Mouse (Mus musculus): ENCODE measurements around the gene Scnm1. TPM values are rescaled to one million over a fixed set of nuclear protein-coding genes. Genes with fewer than 3 reads are reported as not detected.

Gene Scnm1
- polyA plus RNA-seq, 1 experiment from 2014 or later: 83.2 TPM

- H3K9me3 ChIP-seq (ENCODE audit: control insufficient read depth, low read length): no peaks in the 10 kb centered on the region
- no peaks in the 10 kb centered on the region for H3K27me3 ChIP-seq (replicated peaks; ENCODE audit: control insufficient read depth, insufficient read depth, low read length)
- H3K36me3 ChIP-seq (ENCODE audit: control insufficient read depth, insufficient read depth, low read length): peaks cover 13% of the 10 kb centered on the region
- peaks cover 36% of the 10 kb centered on the region for H3K4me1 ChIP-seq (ENCODE audit: control insufficient read depth, insufficient read depth, low read depth, low read length)
- H3K4me2 ChIP-seq (ENCODE audit: low read length): peak overlapping the region; percentile 77
- ATAC-seq: peak; percentile 6; the same call in 1 of the 2 replicates
- peak overlapping the region; percentile 82 for H3K27ac ChIP-seq (ENCODE audit: low read depth, low read length)
- WGBS: under 1% methylated on average over 29 of the region's 30 CpGs
- H3K9ac ChIP-seq (ENCODE audit: low read depth, low read length): peak overlapping the region; percentile 86
- peak overlapping the region; percentile 82 for H3K4me3 ChIP-seq (ENCODE audit: low read length)
Measured at GRCm38 (mm10) chr3:95161041-95161551, 27.3 kb upstream of the Scnm1 start.

GRCm38 (mm10) chr3:95159987-95160963, 26.5 kb upstream of the Scnm1 start, which contains the start of gene Sema6c:
TSS of gene Sema6c (plus strand) at chr3:95160457.
- Histone ChIP-seq H3K4me2 (ENCODE audit: low read length) (peak within 1 kb of the TSS; percentile 77), H3K27ac (ENCODE audit: low read depth, low read length) (peak within 1 kb of the TSS; percentile 82), H3K27me3 (replicated peaks; ENCODE audit: control insufficient read depth, insufficient read depth, low read length) (no peaks in the 10 kb centered on the region), H3K4me3 (ENCODE audit: low read length) (peak within 1 kb of the TSS; percentile 82), H3K4me1 (ENCODE audit: control insufficient read depth, insufficient read depth, low read depth, low read length) (peaks cover 36% of the 10 kb centered on the region), H3K36me3 (ENCODE audit: control insufficient read depth, insufficient read depth, low read length) (peaks cover 10% of the 10 kb centered on the region), H3K9me3 (ENCODE audit: control insufficient read depth, low read length) (no peaks in the 10 kb centered on the region), H3K9ac (ENCODE audit: low read depth, low read length) (peak within 1 kb of the TSS; percentile 86)
- ATAC-seq: peak; percentile 97
- under 1% methylated on average over 63 of the region's 66 CpGs for WGBS

GRCm38 (mm10) chr3:95159511-95159986, 25.7 kb upstream of the Scnm1 start:
- H3K27me3 ChIP-seq (replicated peaks; ENCODE audit: control insufficient read depth, insufficient read depth, low read length): no peaks in the 10 kb centered on the region
- peak overlapping the region; percentile 82 for H3K4me3 ChIP-seq (ENCODE audit: low read length)
- H3K4me2 ChIP-seq (ENCODE audit: low read length): peak overlapping the region; percentile 77
- peak overlapping the region; percentile 67 for H3K9ac ChIP-seq (ENCODE audit: low read depth, low read length)
- peaks cover 3% of the 10 kb centered on the region for H3K36me3 ChIP-seq (ENCODE audit: control insufficient read depth, insufficient read depth, low read length)
- H3K9me3 ChIP-seq (ENCODE audit: control insufficient read depth, low read length): no peaks in the 10 kb centered on the region
- H3K27ac ChIP-seq (ENCODE audit: low read depth, low read length): peak overlapping the region; percentile 74
- no peak for ATAC-seq
- whole genome bisulfite sequencing: 15% methylated on average over 8 of the region's 8 CpGs
- peaks cover 33% of the 10 kb centered on the region for H3K4me1 ChIP-seq (ENCODE audit: control insufficient read depth, insufficient read depth, low read depth, low read length)

GRCm38 (mm10) chr3:95153874-95154273, 20.1 kb upstream of the Scnm1 start:
- WGBS: 52% methylated on average over 4 of the region's 4 CpGs
- ATAC-seq: no peak
- H3K27ac ChIP-seq (ENCODE audit: low read depth, low read length): no peak overlapping the region
- H3K27me3 ChIP-seq (replicated peaks; ENCODE audit: control insufficient read depth, insufficient read depth, low read length): no peaks in the 10 kb centered on the region
- no peaks in the 10 kb centered on the region for H3K4me1 ChIP-seq (ENCODE audit: control insufficient read depth, insufficient read depth, low read depth, low read length)
- no peak overlapping the region for H3K9ac ChIP-seq (ENCODE audit: low read depth, low read length)
- no peak overlapping the region for H3K4me3 ChIP-seq (ENCODE audit: low read length)
- H3K9me3 ChIP-seq (ENCODE audit: control insufficient read depth, low read length): no peaks in the 10 kb centered on the region
- no peaks in the 10 kb centered on the region for H3K36me3 ChIP-seq (ENCODE audit: control insufficient read depth, insufficient read depth, low read length)
- H3K4me2 ChIP-seq (ENCODE audit: low read length): no peak overlapping the region

GRCm38 (mm10) chr3:95147924-95148323, 14.1 kb upstream of the Scnm1 start:
- Histone ChIP-seq H3K9me3 (ENCODE audit: control insufficient read depth, low read length) (no peaks in the 10 kb centered on the region), H3K9ac (ENCODE audit: low read depth, low read length) (no peak overlapping the region), H3K27me3 (replicated peaks; ENCODE audit: control insufficient read depth, insufficient read depth, low read length) (no peaks in the 10 kb centered on the region), H3K36me3 (ENCODE audit: control insufficient read depth, insufficient read depth, low read length) (no peaks in the 10 kb centered on the region), H3K27ac (ENCODE audit: low read depth, low read length) (no peak overlapping the region), H3K4me2 (ENCODE audit: low read length) (no peak overlapping the region), H3K4me3 (ENCODE audit: low read length) (no peak overlapping the region), H3K4me1 (ENCODE audit: control insufficient read depth, insufficient read depth, low read depth, low read length) (no peaks in the 10 kb centered on the region)
- 35% methylated on average over 3 of the region's 3 CpGs for WGBS
- ATAC-seq: no peak

- H3K27ac ChIP-seq (ENCODE audit: low read depth, low read length): no peak overlapping the region
- no peaks in the 10 kb centered on the region for H3K4me1 ChIP-seq (ENCODE audit: control insufficient read depth, insufficient read depth, low read depth, low read length)
- H3K4me2 ChIP-seq (ENCODE audit: low read length): no peak overlapping the region
- WGBS: 6% methylated on average over 5 of the region's 5 CpGs
- H3K27me3 ChIP-seq (replicated peaks; ENCODE audit: control insufficient read depth, insufficient read depth, low read length): no peaks in the 10 kb centered on the region
- peaks cover 8% of the 10 kb centered on the region; the same call in 1 of the 2 replicates for H3K36me3 ChIP-seq (ENCODE audit: control insufficient read depth, insufficient read depth, low read length)
- no peaks in the 10 kb centered on the region for H3K9me3 ChIP-seq (ENCODE audit: control insufficient read depth, low read length)
- H3K4me3 ChIP-seq (ENCODE audit: low read length): no peak overlapping the region
- no peak overlapping the region for H3K9ac ChIP-seq (ENCODE audit: low read depth, low read length)
- ATAC-seq: peak; percentile 69; the same call in 1 of the 2 replicates
Measured at GRCm38 (mm10) chr3:95142617-95143011, 8.8 kb upstream of the Scnm1 start.

- Histone ChIP-seq H3K4me2 (ENCODE audit: low read length) (no peak within 1 kb of the TSS), H3K9me3 (ENCODE audit: control insufficient read depth, low read length) (no peaks in the 10 kb centered on the region), H3K27ac (ENCODE audit: low read depth, low read length) (no peak within 1 kb of the TSS), H3K4me3 (ENCODE audit: low read length) (no peak within 1 kb of the TSS), H3K4me1 (ENCODE audit: control insufficient read depth, insufficient read depth, low read depth, low read length) (no peaks in the 10 kb centered on the region), H3K27me3 (replicated peaks; ENCODE audit: control insufficient read depth, insufficient read depth, low read length) (no peaks in the 10 kb centered on the region), H3K36me3 (ENCODE audit: control insufficient read depth, insufficient read depth, low read length) (peaks cover 8% of the 10 kb centered on the region; the same call in 1 of the 2 replicates), H3K9ac (ENCODE audit: low read depth, low read length) (no peak within 1 kb of the TSS)
- peak; percentile 57; the same call in 1 of the 2 replicates for ATAC-seq
- WGBS: 87% methylated on average over 10 of the region's 10 CpGs
Measured at GRCm38 (mm10) chr3:95141952-95142616, 8.3 kb upstream of the Scnm1 start, which contains the start of gene Tnfaip8l2. TSS of gene Tnfaip8l2 (minus strand) at chr3:95142360.

- H3K4me2 ChIP-seq (ENCODE audit: low read length): no peak overlapping the region
- 94% methylated on average over 9 of the region's 9 CpGs for WGBS
- peaks cover 8% of the 10 kb centered on the region; the same call in 1 of the 2 replicates for H3K36me3 ChIP-seq (ENCODE audit: control insufficient read depth, insufficient read depth, low read length)
- no peaks in the 10 kb centered on the region for H3K9me3 ChIP-seq (ENCODE audit: control insufficient read depth, low read length)
- H3K27me3 ChIP-seq (replicated peaks; ENCODE audit: control insufficient read depth, insufficient read depth, low read length): no peaks in the 10 kb centered on the region
- H3K27ac ChIP-seq (ENCODE audit: low read depth, low read length): no peak overlapping the region
- H3K4me1 ChIP-seq (ENCODE audit: control insufficient read depth, insufficient read depth, low read depth, low read length): no peaks in the 10 kb centered on the region
- no peak for ATAC-seq
- H3K4me3 ChIP-seq (ENCODE audit: low read length): no peak overlapping the region
- H3K9ac ChIP-seq (ENCODE audit: low read depth, low read length): no peak overlapping the region
Measured at GRCm38 (mm10) chr3:95141474-95141873, 7.7 kb upstream of the Scnm1 start.

All from hindbrain, embryonic 16.5 days (tissue).